Mouse (Mus musculus): ENCODE measurements around the gene Kcnc2. TPM values are rescaled to one million over a fixed set of nuclear protein-coding genes. Genes with fewer than 3 reads are reported as not detected.

Gene Kcnc2
- polyA plus RNA-seq, 2 experiments, result 0.54 to 0.57 TPM

DNA sequence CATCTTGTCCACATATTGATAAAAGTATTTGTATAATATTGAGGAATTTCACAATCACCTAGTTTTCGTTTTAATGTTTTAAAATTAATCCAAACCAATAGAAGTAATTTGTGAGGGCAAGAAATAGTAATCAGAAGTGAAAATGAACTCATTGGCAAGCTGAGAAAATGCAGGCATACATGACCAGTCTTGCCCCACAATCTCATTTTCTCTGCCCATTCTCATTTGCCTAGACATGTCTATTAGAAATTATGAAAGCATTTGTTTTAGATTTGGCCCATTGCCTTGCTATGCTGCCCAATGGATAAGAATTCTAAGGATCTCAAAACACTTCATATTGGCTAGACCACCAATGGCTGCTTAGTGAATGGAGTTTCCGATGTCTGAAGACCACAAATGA lies 166.0 kb downstream of the Kcnc2 start:
- Histone ChIP-seq H3K4me3 (replicated peaks; ENCODE audit: low read length) (no peak overlapping the region), H3K27me3 (ENCODE audit: control insufficient read depth, insufficient read depth, low read length) (no peaks in the 10 kb centered on the region), H3K27ac (replicated peaks; ENCODE audit: low read depth, low read length) (no peak overlapping the region), H3K36me3 (ENCODE audit: control insufficient read depth, insufficient read depth, low read length) (no peaks in the 10 kb centered on the region), H3K9me3 (ENCODE audit: control insufficient read depth, low read length) (no peaks in the 10 kb centered on the region), H3K9ac (ENCODE audit: low read depth, low read length, severe bottlenecking) (no peak overlapping the region), H3K4me1 (ENCODE audit: control insufficient read depth, insufficient read depth, low read length) (no peaks in the 10 kb centered on the region), H3K4me2 (replicated peaks; ENCODE audit: low read depth, low read length, severe bottlenecking) (no peak overlapping the region)
- ATAC-seq (ENCODE audit: low FRiP score, low read depth), result no peak
- 76% methylated on average over 2 of the region's 2 CpGs for WGBS
- TF ChIP-seq POLR2A (IDR thresholded peaks at IDR 0.05; ENCODE audit: borderline replicate concordance, extremely low read depth, insufficient read depth, insufficient read length), result no peak
- DNase-seq (ENCODE audit: low spot score), result no peak

DNA sequence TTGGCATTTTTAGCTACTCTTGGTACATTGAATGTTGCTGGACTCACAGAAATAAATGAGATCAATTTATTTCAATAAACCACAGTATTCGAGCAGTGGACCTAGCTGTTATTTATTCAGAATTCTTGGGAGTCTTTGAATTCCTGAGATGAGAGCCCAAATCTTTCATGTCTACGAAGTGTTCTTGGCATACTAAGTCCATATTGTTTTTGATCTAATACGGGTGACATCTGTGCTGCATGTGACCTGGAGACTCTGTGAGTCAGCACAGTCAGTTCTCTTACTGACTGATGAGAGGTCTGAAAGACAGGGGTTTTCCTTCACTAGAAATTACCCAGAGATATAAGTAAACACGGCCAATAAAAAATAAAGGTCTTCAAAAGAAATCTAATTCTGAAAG lies 173.7 kb downstream of the Kcnc2 start:
- H3K36me3 ChIP-seq (ENCODE audit: control insufficient read depth, insufficient read depth, low read length), result no peaks in the 10 kb centered on the region
- ATAC-seq (ENCODE audit: low FRiP score, low read depth) (no peak), DNase-seq (ENCODE audit: low spot score) (no peak)
- no peak for TF ChIP-seq POLR2A (IDR thresholded peaks at IDR 0.05; ENCODE audit: borderline replicate concordance, extremely low read depth, insufficient read depth, insufficient read length)
- H3K4me1 ChIP-seq (ENCODE audit: control insufficient read depth, insufficient read depth, low read length), result no peaks in the 10 kb centered on the region
- no peak overlapping the region for H3K27ac ChIP-seq (replicated peaks; ENCODE audit: low read depth, low read length)
- 69% methylated on average over 4 of the region's 4 CpGs for WGBS
- H3K27me3 ChIP-seq (ENCODE audit: control insufficient read depth, insufficient read depth, low read length), result no peaks in the 10 kb centered on the region
- no peak overlapping the region for H3K9ac ChIP-seq (ENCODE audit: low read depth, low read length, severe bottlenecking)
- H3K4me3 ChIP-seq (replicated peaks; ENCODE audit: low read length), result no peak overlapping the region
- H3K9me3 ChIP-seq (ENCODE audit: control insufficient read depth, low read length), result no peaks in the 10 kb centered on the region
- H3K4me2 ChIP-seq (replicated peaks; ENCODE audit: low read depth, low read length, severe bottlenecking), result no peak overlapping the region

DNA sequence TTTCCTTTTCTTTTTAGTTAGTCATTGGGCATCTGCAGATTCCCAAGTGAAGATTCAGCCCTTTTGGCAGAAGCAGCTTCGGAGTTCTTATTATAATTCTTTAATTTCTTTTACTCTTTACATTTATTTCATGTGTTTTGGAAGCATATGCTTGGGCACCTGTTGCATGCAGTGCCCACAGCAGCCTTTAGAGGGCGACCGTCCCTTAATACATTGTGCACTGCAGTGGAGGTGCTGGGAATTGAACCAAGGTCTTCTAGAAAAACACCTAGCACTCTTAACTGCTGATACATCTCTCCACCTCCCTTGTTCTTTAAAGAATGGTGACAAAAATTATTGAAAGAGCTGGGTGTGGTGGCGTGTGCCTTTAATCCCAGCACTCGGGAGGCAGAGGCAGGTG lies 180.0 kb downstream of the Kcnc2 start:
- Histone ChIP-seq H3K4me2 (replicated peaks; ENCODE audit: low read depth, low read length, severe bottlenecking) (no peak overlapping the region), H3K27me3 (ENCODE audit: control insufficient read depth, insufficient read depth, low read length) (no peaks in the 10 kb centered on the region), H3K9ac (ENCODE audit: low read depth, low read length, severe bottlenecking) (no peak overlapping the region), H3K36me3 (ENCODE audit: control insufficient read depth, insufficient read depth, low read length) (no peaks in the 10 kb centered on the region), H3K4me3 (replicated peaks; ENCODE audit: low read length) (no peak overlapping the region), H3K27ac (replicated peaks; ENCODE audit: low read depth, low read length) (no peak overlapping the region), H3K9me3 (ENCODE audit: control insufficient read depth, low read length) (no peaks in the 10 kb centered on the region), H3K4me1 (ENCODE audit: control insufficient read depth, insufficient read depth, low read length) (no peaks in the 10 kb centered on the region)
- 75% methylated on average over 5 of the region's 5 CpGs for WGBS
- DNase-seq (ENCODE audit: low spot score), result no peak
- no peak for TF ChIP-seq POLR2A (IDR thresholded peaks at IDR 0.05; ENCODE audit: borderline replicate concordance, extremely low read depth, insufficient read depth, insufficient read length)
- no peak for ATAC-seq (ENCODE audit: low FRiP score, low read depth)

DNA sequence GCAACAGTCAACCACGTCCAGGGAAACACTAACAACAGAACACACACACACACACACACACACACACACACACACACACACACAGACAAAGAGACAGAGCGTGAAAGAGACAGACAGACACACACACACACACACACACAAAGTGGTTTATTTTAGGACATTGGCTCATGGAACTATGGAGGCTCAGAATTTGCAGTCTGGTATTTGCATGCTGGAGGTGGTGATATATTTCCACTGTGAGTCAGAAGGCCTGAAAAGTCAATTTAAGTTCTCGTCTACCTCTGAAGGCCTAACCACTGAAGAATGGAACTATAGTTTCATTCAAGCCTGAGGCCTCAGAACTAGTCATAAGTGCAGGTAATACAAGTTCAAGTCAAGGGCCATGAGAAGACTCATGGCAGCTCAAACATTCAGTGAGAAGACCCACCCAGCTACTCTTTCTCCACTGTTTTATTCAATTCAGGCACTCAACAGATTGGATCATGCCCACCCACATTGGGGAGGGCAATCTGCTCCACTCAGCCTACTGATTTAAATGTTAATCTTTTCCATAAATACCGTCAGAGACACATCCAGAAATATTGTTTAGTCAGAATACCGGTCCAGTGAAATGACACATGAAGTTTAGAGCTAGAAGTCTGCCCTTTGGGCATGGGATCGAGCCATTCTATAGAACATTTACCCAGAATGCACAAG lies 197.9 kb downstream of the Kcnc2 start:
- ATAC-seq (ENCODE audit: low FRiP score, low read depth) (no peak), DNase-seq (ENCODE audit: low spot score) (no peak)
- H3K4me3 ChIP-seq (replicated peaks; ENCODE audit: low read length), result no peak overlapping the region
- H3K9me3 ChIP-seq (ENCODE audit: control insufficient read depth, low read length), result no peaks in the 10 kb centered on the region
- WGBS, result 81% methylated on average over 6 of the region's 6 CpGs
- no peaks in the 10 kb centered on the region for H3K36me3 ChIP-seq (ENCODE audit: control insufficient read depth, insufficient read depth, low read length)
- H3K27ac ChIP-seq (replicated peaks; ENCODE audit: low read depth, low read length), result no peak overlapping the region
- no peaks in the 10 kb centered on the region for H3K27me3 ChIP-seq (ENCODE audit: control insufficient read depth, insufficient read depth, low read length)
- no peak for TF ChIP-seq POLR2A (IDR thresholded peaks at IDR 0.05; ENCODE audit: borderline replicate concordance, extremely low read depth, insufficient read depth, insufficient read length)
- no peak overlapping the region for H3K4me2 ChIP-seq (replicated peaks; ENCODE audit: low read depth, low read length, severe bottlenecking)
- H3K4me1 ChIP-seq (ENCODE audit: control insufficient read depth, insufficient read depth, low read length), result no peaks in the 10 kb centered on the region
- H3K9ac ChIP-seq (ENCODE audit: low read depth, low read length, severe bottlenecking), result no peak overlapping the region

DNA sequence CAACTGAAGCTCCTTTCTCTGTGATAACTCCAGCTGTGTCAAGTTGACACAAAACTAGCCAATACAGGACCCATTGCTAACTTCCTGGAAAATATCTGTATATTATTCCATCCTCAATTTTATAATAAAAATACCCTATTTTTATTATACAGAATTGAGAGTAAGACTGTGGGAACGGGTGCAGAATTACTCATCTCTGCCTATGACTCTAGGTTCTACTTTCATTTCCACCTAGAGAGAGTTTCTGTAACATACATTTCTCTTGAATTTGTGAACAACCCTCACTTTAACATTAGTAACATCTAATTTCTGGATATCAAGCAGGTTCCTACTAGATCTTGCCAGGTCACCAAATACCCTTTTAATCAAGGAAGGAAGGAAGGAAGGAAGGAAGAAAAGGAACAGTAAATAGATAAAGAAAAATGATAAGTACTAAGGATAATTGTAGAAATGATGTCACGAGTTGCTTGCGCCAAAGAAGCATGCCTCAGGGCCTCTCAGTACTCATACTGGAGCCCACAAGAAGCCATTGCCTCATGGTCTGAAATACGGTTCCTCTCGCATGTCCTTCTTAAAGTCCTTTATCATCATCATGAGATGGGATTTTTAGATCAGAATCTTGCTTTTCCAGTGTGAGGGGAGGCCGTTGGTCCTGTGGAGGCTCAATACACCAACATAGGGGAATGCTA lies 203.3 kb downstream of the Kcnc2 start:
- TF ChIP-seq POLR2A (IDR thresholded peaks at IDR 0.05; ENCODE audit: borderline replicate concordance, extremely low read depth, insufficient read depth, insufficient read length), result no peak
- Histone ChIP-seq H3K4me2 (replicated peaks; ENCODE audit: low read depth, low read length, severe bottlenecking) (no peak overlapping the region), H3K27ac (replicated peaks; ENCODE audit: low read depth, low read length) (no peak overlapping the region), H3K36me3 (ENCODE audit: control insufficient read depth, insufficient read depth, low read length) (no peaks in the 10 kb centered on the region), H3K9ac (ENCODE audit: low read depth, low read length, severe bottlenecking) (no peak overlapping the region), H3K4me3 (replicated peaks; ENCODE audit: low read length) (no peak overlapping the region), H3K4me1 (ENCODE audit: control insufficient read depth, insufficient read depth, low read length) (no peaks in the 10 kb centered on the region), H3K9me3 (ENCODE audit: control insufficient read depth, low read length) (no peaks in the 10 kb centered on the region), H3K27me3 (ENCODE audit: control insufficient read depth, insufficient read depth, low read length) (no peaks in the 10 kb centered on the region)
- no peak for DNase-seq (ENCODE audit: low spot score)
- 90% methylated on average over 6 of the region's 6 CpGs for WGBS
- no peak for ATAC-seq (ENCODE audit: low FRiP score, low read depth)

All from limb, embryonic 14.5 days (tissue).